Mouse (Mus musculus): ENCODE data around the gene Exoc6. TPM values are rescaled to one million over a fixed set of nuclear protein-coding genes. Genes with fewer than 3 reads are reported as not detected.

Exoc6 gene
- polyA plus RNA-seq, 1 experiment: 2.2 TPM

GRCm38 (mm10) chr19:37585684-37586083 lies 35.5 kb downstream of the Exoc6 start:
- Histone ChIP-seq H3K79me2 (ENCODE audit: control insufficient read depth, insufficient read depth) (no peaks in the 10 kb centered on the region), H3K27me3 (ENCODE audit: control insufficient read depth, insufficient read depth, insufficient read length) (no peaks in the 10 kb centered on the region), H3K79me3 (ENCODE audit: low read depth) (no peaks in the 10 kb centered on the region), H3K4me3 (ENCODE audit: insufficient read depth, poor library complexity, severe bottlenecking) (no peak overlapping the region), H3ac (ENCODE audit: control insufficient read depth, insufficient read length, low read depth) (no peak overlapping the region), H3K36me3 (ENCODE audit: control insufficient read depth, insufficient read depth) (no peaks in the 10 kb centered on the region)
- TF ChIP-seq MAX (IDR thresholded peaks at IDR 0.05): no peak
- no peak for TF ChIP-seq MYOD1 (IDR thresholded peaks at IDR 0.05; ENCODE audit: control insufficient read depth, insufficient read length, low read depth)
- no peak for TF ChIP-seq FOSL1 (IDR thresholded peaks at IDR 0.05; ENCODE audit: insufficient read depth, low read length, poor library complexity, severe bottlenecking)
- TF ChIP-seq CTCF (IDR thresholded peaks at IDR 0.05; ENCODE audit: control insufficient read depth, insufficient read depth, insufficient read length): no peak
- no peak for TF ChIP-seq MYOG (IDR thresholded peaks at IDR 0.05; ENCODE audit: control insufficient read depth, extremely low read depth, insufficient read length)
- TF ChIP-seq CEBPB (IDR thresholded peaks at IDR 0.05; ENCODE audit: low read depth): no peak
- no peak for TF ChIP-seq USF1 (IDR thresholded peaks at IDR 0.05; ENCODE audit: low read depth)

GRCm38 (mm10) chr19:37590544-37590943 lies 40.3 kb downstream of the Exoc6 start:
- Histone ChIP-seq H3ac (ENCODE audit: control insufficient read depth, insufficient read length, low read depth) (no peak overlapping the region), H3K27me3 (ENCODE audit: control insufficient read depth, insufficient read depth, insufficient read length) (no peaks in the 10 kb centered on the region), H3K36me3 (ENCODE audit: control insufficient read depth, insufficient read depth) (no peaks in the 10 kb centered on the region), H3K79me3 (ENCODE audit: low read depth) (no peaks in the 10 kb centered on the region), H3K4me3 (ENCODE audit: insufficient read depth, poor library complexity, severe bottlenecking) (no peak overlapping the region), H3K79me2 (ENCODE audit: control insufficient read depth, insufficient read depth) (no peaks in the 10 kb centered on the region)
- no peak for TF ChIP-seq CTCF (IDR thresholded peaks at IDR 0.05; ENCODE audit: control insufficient read depth, insufficient read depth, insufficient read length)
- TF ChIP-seq MYOD1 (IDR thresholded peaks at IDR 0.05; ENCODE audit: control insufficient read depth, insufficient read length, low read depth): no peak
- TF ChIP-seq MYOG (IDR thresholded peaks at IDR 0.05; ENCODE audit: control insufficient read depth, extremely low read depth, insufficient read length): no peak
- TF ChIP-seq CEBPB (IDR thresholded peaks at IDR 0.05; ENCODE audit: low read depth): no peak
- TF ChIP-seq MAX (IDR thresholded peaks at IDR 0.05): no peak
- no peak for TF ChIP-seq FOSL1 (IDR thresholded peaks at IDR 0.05; ENCODE audit: insufficient read depth, low read length, poor library complexity, severe bottlenecking)
- TF ChIP-seq USF1 (IDR thresholded peaks at IDR 0.05; ENCODE audit: low read depth): no peak

- Histone ChIP-seq H3K36me3 (ENCODE audit: control insufficient read depth, insufficient read depth) (no peaks in the 10 kb centered on the region), H3K79me3 (ENCODE audit: low read depth) (no peaks in the 10 kb centered on the region), H3K27me3 (ENCODE audit: control insufficient read depth, insufficient read depth, insufficient read length) (no peaks in the 10 kb centered on the region), H3K79me2 (ENCODE audit: control insufficient read depth, insufficient read depth) (no peaks in the 10 kb centered on the region), H3K4me3 (ENCODE audit: insufficient read depth, poor library complexity, severe bottlenecking) (no peak overlapping the region), H3ac (ENCODE audit: control insufficient read depth, insufficient read length, low read depth) (no peak overlapping the region)
- no peak for TF ChIP-seq MYOD1 (IDR thresholded peaks at IDR 0.05; ENCODE audit: control insufficient read depth, insufficient read length, low read depth)
- no peak for TF ChIP-seq MYOG (IDR thresholded peaks at IDR 0.05; ENCODE audit: control insufficient read depth, extremely low read depth, insufficient read length)
- no peak for TF ChIP-seq MAX (IDR thresholded peaks at IDR 0.05)
- TF ChIP-seq USF1 (IDR thresholded peaks at IDR 0.05; ENCODE audit: low read depth): no peak
- no peak for TF ChIP-seq FOSL1 (IDR thresholded peaks at IDR 0.05; ENCODE audit: insufficient read depth, low read length, poor library complexity, severe bottlenecking)
- no peak for TF ChIP-seq CEBPB (IDR thresholded peaks at IDR 0.05; ENCODE audit: low read depth)
- TF ChIP-seq CTCF (IDR thresholded peaks at IDR 0.05; ENCODE audit: control insufficient read depth, insufficient read depth, insufficient read length): no peak
Measured at GRCm38 (mm10) chr19:37601968-37602848, 52.0 kb downstream of the Exoc6 start.

GRCm38 (mm10) chr19:37609991-37610390 lies 59.8 kb downstream of the Exoc6 start:
- TF ChIP-seq CEBPB (IDR thresholded peaks at IDR 0.05; ENCODE audit: low read depth) (no peak), FOSL1 (IDR thresholded peaks at IDR 0.05; ENCODE audit: insufficient read depth, low read length, poor library complexity, severe bottlenecking) (no peak), CTCF (IDR thresholded peaks at IDR 0.05; ENCODE audit: control insufficient read depth, insufficient read depth, insufficient read length) (no peak), MYOG (IDR thresholded peaks at IDR 0.05; ENCODE audit: control insufficient read depth, extremely low read depth, insufficient read length) (no peak), MAX (IDR thresholded peaks at IDR 0.05) (no peak), MYOD1 (IDR thresholded peaks at IDR 0.05; ENCODE audit: control insufficient read depth, insufficient read length, low read depth) (no peak), USF1 (IDR thresholded peaks at IDR 0.05; ENCODE audit: low read depth) (no peak)
- H3K4me3 ChIP-seq (ENCODE audit: insufficient read depth, poor library complexity, severe bottlenecking): no peak overlapping the region
- H3K36me3 ChIP-seq (ENCODE audit: control insufficient read depth, insufficient read depth): no peaks in the 10 kb centered on the region
- H3K79me2 ChIP-seq (ENCODE audit: control insufficient read depth, insufficient read depth): no peaks in the 10 kb centered on the region
- no peaks in the 10 kb centered on the region for H3K79me3 ChIP-seq (ENCODE audit: low read depth)
- H3ac ChIP-seq (ENCODE audit: control insufficient read depth, insufficient read length, low read depth): no peak overlapping the region
- H3K27me3 ChIP-seq (ENCODE audit: control insufficient read depth, insufficient read depth, insufficient read length): no peaks in the 10 kb centered on the region

GRCm38 (mm10) chr19:37612893-37613292 lies 62.7 kb downstream of the Exoc6 start:
- Histone ChIP-seq H3K79me3 (ENCODE audit: low read depth) (no peaks in the 10 kb centered on the region), H3K79me2 (ENCODE audit: control insufficient read depth, insufficient read depth) (no peaks in the 10 kb centered on the region), H3K36me3 (ENCODE audit: control insufficient read depth, insufficient read depth) (no peaks in the 10 kb centered on the region), H3K4me3 (ENCODE audit: insufficient read depth, poor library complexity, severe bottlenecking) (no peak overlapping the region), H3ac (ENCODE audit: control insufficient read depth, insufficient read length, low read depth) (no peak overlapping the region), H3K27me3 (ENCODE audit: control insufficient read depth, insufficient read depth, insufficient read length) (no peaks in the 10 kb centered on the region)
- no peak for TF ChIP-seq MYOG (IDR thresholded peaks at IDR 0.05; ENCODE audit: control insufficient read depth, extremely low read depth, insufficient read length)
